ENCODE assay signal across 27 mouse cellular contexts in the genomic region with DNA sequence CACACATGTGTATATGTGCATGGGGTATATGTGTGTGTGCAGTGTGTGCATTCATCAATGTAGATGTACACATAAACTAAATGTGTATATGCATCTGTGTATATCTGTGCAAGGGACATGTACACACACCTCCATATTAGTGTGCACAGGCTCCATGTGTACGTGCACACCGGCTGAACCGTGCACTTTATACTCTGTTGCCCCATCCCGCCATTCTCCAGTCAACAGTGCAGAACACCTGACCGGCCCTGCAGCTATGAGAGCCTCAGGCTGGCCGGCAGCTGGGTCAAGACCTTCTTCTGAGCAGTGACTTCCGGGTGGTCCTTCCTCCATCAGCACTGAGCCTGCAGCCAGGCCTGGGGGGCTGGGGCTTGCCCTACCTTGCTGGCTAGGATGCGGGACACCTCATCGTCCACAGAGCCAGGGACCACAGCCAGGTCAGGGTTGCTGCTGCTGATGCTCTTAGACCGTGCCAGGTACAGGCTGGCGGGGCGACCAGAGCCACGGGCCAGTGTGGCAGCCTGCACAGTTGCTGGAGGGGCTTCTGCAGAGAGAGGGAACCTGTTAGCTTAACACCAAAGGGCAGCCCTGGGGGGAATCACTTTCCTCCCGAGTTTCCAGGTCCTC. TPM values are rescaled to one million over a fixed set of nuclear protein-coding genes. Genes with fewer than 3 reads are reported as not detected.
"Had no signal": no experiment of that assay in that cellular context is flagged by ENCODE, and none has a peak within 500 bp of the region (broad histone marks: within the 10 kb centered on the region; RNA-seq: fewer than 3 reads in every experiment).

No protein-coding gene starts in this region.

- H3K36me3 ChIP-seq: midbrain, embryonic 15.5 days; neural tube, embryonic 13.5 days had no signal

- DNase-seq: kidney, adult 18-20 months; kidney, adult 9 months; kidney, postnatal 25 days; layer of hippocampus, adult 9-11 months; lung, adult 18-20 months; lung, postnatal 10 days; lung, postnatal 4 days; right cerebral cortex, postnatal 25 days; spleen, adult 18-20 months; thymus, postnatal 25 days had no signal

- H3K4me1 ChIP-seq: limb, embryonic 13.5 days; midbrain, embryonic 12.5 days; midbrain, embryonic 15.5 days; neural tube, embryonic 13.5 days; stomach, embryonic 15.5 days had no signal

- H3K9ac ChIP-seq: limb, embryonic 13.5 days; lung, embryonic 15.5 days; midbrain, embryonic 12.5 days; midbrain, embryonic 15.5 days; neural tube, embryonic 13.5 days; stomach, embryonic 15.5 days had no signal

- H3K4me3 ChIP-seq: layer of hippocampus, adult 2 months; limb, embryonic 10.5 days; limb, embryonic 13.5 days; lung, embryonic 15.5 days; midbrain, embryonic 12.5 days; midbrain, embryonic 15.5 days; myocyte; neural tube, embryonic 13.5 days; stomach, embryonic 15.5 days had no signal

- H3K27me3 ChIP-seq: limb, embryonic 13.5 days; lung, embryonic 15.5 days; midbrain, embryonic 12.5 days; midbrain, embryonic 15.5 days; neural tube, embryonic 13.5 days; stomach, embryonic 15.5 days had no signal

- H3K9me3 ChIP-seq: limb, embryonic 10.5 days; limb, embryonic 13.5 days; lung, embryonic 15.5 days; midbrain, embryonic 12.5 days; midbrain, embryonic 15.5 days; neural tube, embryonic 13.5 days; stomach, embryonic 15.5 days had no signal

- ATAC-seq: inflammation-experienced regulatory T-cells, adult 6 months; intestine, embryonic 16.5 days; midbrain, embryonic 15.5 days had no signal

- H3K4me2 ChIP-seq: limb, embryonic 13.5 days; lung, embryonic 15.5 days; midbrain, embryonic 12.5 days; midbrain, embryonic 15.5 days; neural tube, embryonic 13.5 days; stomach, embryonic 15.5 days had no signal

- H3K27ac ChIP-seq: layer of hippocampus, adult 2 months; limb, embryonic 10.5 days; limb, embryonic 13.5 days; lung, embryonic 15.5 days; midbrain, embryonic 12.5 days; midbrain, embryonic 15.5 days; neural tube, embryonic 13.5 days; stomach, embryonic 15.5 days had no signal

RNA-seq across cellular contexts. Expression of a gene that starts 5.4 kb away (rescaled TPM):
- total RNA-seq: layer of hippocampus, adult 2 months; layer of hippocampus, postnatal 25 days; left cerebral cortex, adult 18-20 months; left cerebral cortex, postnatal 25 days; megakaryocyte-erythroid progenitor cell, adult 5-6 weeks; monocyte, adult 5-6 weeks; neutrophil, adult 5-6 weeks had no signal
- polyA plus RNA-seq: inflammation-experienced regulatory T-cells, adult 6 months; myocyte had no signal

RNA-seq across cellular contexts. Expression of a gene that starts 31.4 kb away (rescaled TPM):
- total RNA-seq: monocyte, adult 5-6 weeks had no signal
- polyA plus RNA-seq: inflammation-experienced regulatory T-cells, adult 6 months had no signal
